Mouse (Mus musculus) kidney, adult 9 months (tissue): Measurements from ENCODE around the gene Pkp3.
"Not testable (repeated sequence)": the region's sequence is repeated elsewhere in the genome, so short reads cannot be mapped to it uniquely, and the experiment has no call there.

Source experiments
- DNase-seq: peaks from one replicate; pipeline ENCODE4 v3.0.0; 2022

The Pkp3 gene

DNA sequence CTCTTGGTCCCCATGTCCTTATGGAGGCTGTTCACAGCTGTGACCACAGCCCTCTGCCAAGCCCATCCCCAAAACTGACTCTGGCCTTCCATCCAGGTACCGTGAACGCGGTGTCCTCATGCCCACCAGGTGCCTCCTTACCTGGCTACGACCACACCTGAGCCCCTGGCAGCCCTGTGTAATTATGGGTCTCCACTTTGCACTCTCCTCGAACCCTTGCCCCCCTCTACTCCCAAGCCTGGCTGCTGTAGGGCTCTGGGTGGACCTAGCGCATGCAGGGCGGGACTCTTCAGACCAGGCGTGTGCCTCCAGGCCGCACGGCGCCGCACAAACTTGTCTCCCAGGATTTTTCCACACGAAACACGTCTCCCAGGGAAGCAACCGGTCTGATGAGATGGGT lies at the start of gene Pkp3:
TSS of gene Pkp3 (plus strand) at position 378 of the 400 bp plus-strand sequence.
- DNase-seq, result no peak

DNA sequence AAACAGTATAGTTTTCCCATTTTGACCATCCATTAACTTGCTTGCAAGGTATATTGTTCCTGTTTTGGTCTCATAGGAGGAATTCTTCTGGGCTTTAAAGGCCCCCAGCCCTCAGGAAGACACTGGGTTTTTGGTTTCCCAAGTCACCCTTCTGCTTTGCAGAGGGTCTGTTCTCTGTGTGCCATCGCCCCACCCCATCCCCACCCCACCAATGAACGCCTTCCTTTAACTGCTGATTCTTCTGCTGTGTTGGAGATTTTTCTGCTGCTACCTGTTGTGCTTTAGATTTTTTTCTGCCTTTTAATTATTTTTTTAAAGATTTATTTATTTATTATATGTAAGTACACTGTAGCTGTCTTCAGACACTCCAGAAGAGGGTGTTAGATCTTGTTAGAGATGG lies 49.2 kb upstream of the Pkp3 start, which contains the start of gene Gm17387:
TSS of gene Gm17387 (plus strand) at position 301 of the 400 bp plus-strand sequence.
- no peak for DNase-seq

DNA sequence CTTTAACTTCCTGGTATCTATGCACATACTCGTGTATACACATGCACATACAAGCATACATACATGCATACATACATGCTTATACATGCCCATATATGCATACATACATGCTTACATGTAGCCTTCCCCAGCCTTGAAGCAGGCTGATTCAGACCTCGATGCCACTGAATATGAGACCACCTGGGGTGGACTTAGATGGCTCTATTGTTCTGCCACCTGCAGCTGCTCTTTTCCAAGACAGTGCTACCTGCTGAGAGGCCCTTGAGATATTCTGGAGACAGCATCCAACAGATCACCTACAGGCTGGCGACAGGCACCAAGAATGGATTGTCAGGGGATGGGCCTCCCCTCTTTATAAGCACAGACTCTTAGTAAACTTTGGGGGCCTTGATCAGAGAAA lies 47.6 kb upstream of the Pkp3 start:
- no peak for DNase-seq

- no peak for DNase-seq
These were observed 45.4 kb upstream of the Pkp3 start for GRCm38 (mm10) chr7:141032458-141033167.

DNA sequence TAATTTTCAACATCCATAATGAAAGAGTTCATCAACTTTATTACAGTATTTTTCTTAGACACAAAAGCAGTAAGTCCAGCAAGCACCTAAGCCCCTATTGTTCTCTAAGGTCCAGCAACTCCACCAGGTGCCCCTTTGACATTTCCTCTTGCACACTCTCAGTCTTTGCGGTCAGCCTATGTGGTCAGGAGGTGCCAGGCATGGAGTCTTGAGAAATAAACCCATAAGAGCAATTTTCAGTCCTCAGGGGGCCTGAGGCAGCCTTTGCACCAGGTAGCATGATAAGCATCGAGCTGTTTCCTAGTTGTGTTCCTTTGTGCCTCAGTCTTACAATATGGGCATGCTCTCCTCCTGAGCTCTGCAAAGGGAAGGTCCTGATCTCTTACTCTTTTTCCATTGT lies 41.4 kb upstream of the Pkp3 start:
- not testable (repeated sequence) for DNase-seq

DNA sequence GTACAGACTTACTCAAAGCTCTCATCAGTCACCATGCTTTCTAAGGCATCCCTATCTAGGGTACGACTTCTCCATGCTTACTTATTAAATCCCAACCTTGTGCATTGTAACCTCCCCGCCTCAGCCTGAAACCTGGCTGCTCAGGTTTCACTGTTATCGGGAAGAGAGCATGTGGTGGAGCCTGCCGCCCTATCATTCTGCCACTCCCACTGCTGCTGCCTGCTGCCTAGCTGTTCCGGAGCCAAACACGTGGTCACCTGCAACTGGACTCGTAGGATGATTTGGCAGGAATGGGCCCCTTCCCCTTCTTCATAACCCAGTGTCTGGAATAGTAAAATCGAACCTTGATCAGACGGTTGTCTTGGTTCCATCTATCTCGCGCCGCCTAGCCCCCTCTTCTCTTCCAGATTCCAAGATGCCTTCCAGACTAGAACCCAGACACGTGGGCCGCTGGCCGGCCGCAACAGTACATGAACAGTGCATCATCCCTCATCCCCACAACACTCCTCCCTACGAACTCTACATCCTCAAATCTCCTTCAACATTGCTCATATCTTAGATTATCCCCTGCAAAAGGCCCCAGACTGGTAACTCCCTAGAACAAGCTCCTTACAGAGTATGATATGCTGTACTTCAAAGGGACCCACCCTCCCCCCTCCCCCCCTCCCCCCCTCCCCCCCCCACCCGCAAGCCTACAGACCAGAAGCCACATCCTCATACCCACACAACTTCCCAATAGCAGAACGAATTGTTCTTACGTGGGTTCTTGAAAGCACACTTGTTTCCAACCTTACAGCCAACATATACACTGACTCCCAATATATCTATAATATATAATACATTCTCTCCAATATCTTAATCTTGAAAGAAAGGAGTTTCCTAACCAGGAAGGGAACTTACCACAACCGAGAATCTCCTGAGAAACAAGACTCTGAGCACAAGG lies 39.7 kb upstream of the Pkp3 start:
- DNase-seq, result no peak

DNA sequence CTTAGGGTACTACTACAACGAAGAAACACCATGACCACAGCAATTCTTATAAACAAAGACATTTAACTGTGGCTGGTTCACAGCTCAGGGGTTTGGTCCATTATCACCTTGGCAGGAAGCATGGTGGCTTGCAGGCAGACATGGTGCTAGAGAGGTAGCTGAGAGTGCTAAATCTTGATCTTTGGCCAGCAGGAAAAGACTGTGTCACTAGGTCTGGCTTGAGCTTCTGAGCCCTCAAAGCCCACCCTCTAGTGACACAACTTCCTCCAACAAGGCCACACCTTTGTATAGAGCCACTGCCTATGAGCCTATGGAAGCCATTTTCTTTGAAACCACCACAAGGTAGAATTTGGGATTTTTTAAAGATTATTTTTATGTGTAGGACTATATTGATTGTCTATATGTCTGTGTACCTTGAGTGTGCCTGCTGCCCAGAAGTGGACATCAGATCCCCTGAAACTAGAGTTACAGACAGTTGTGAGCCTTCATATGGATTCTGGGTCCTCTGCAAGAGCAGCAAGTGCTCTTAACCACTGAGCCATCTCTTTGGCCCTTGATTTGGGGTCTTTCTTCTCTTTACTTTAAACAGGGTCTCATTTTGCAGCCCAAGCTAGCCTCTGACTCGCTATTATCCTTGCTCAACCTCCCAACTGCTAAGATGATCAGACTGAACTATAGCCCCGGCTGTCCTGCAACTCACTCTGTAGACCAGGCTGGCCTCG lies 38.5 kb upstream of the Pkp3 start:
- no peak for DNase-seq

DNA sequence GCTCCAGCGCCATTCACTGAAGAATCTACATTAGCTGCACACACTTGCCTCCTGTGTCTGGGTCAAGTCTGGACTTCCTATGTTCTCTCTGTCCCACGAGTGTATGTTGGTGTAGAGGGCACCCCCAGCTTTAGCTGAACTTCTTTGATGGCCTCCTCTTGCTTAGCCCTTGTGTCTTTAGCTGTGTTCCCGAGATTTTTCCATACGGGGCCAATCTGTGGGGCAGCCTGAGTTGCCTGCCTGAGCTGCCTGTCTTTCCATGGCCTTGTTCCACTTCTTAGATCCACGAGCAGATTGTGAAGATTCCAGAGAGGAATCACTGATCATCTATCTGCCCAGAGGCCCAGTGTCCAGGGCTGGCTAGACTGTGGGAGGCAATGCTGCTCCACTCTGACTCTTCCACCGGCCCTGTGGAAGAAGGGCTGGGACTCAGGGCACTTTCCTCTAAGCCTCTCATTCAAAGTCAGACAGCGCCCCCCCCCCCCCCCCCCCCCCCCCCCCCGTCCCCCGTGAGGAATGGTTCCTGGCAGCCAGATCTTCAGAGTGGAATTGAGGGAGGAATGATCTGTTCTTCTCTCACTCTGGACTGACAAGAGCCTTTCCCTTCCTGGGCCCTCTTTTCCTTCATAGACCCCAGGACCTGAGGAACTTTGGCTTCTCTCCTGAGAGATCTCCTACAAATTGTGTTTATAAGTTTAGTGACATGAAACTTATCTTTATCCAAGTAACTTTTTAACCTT lies 37.0 kb upstream of the Pkp3 start:
- DNase-seq, result no peak

GRCm38 (mm10) chr7:141041661-141042060 lies 36.4 kb upstream of the Pkp3 start:
- peak; percentile 73 for DNase-seq

GRCm38 (mm10) chr7:141042539-141042938 lies 35.5 kb upstream of the Pkp3 start:
- no peak for DNase-seq

GRCm38 (mm10) chr7:141046931-141047580 lies 31.0 kb upstream of the Pkp3 start:
- DNase-seq, result peak; percentile 43

- DNase-seq, result peak; percentile 77
These were observed 30.3 kb upstream of the Pkp3 start for GRCm38 (mm10) chr7:141047581-141048225.

DNA sequence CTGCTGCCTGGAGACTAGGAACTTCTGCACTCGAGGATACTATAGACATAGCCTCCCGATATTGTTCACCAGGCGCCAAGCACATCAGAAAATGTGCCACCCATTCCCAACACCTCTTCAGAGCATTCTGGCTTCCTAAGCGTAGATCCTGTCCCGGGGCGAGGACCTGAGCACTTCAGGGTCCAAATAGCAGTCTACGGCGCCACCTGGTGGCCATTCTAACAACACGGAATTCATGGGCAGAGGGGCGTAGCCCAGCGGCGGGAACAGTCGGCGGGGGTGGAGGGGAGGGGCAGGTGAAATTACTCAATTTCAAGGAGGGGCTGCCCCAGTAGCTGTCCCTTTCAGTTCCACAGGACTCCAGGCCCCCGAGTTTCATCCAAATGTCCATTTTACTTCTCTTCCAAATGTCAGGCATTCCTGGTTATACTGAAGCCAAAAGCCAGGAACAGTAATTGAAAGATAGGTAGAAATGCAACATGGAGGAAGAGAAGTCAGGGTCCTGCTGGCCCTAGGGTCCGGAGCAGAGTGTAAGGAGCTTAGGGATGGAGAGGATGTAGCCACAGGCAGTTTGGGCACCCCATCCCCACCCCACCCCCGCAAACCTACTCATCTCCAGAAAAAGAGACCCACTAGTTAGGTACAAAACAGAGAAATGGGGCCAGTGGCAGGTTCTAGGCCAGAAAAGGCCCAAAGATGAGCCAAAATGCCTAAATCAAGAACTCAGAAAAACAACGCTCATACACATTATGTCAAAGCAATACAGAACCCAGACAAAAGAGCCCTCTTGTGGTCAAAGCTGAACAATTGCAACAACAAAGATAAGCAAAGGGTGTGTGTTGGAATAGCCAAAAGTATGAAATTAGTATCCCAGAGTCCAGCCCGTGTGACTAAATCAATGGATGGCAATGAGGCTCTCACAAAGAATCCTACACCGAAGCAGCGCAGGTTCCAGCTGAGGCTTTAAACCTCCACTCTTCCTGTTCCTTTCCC lies 29.5 kb upstream of the Pkp3 start:
- peak; percentile 94 for DNase-seq

GRCm38 (mm10) chr7:141049326-141049725 lies 28.7 kb upstream of the Pkp3 start:
- DNase-seq, result no peak

DNA sequence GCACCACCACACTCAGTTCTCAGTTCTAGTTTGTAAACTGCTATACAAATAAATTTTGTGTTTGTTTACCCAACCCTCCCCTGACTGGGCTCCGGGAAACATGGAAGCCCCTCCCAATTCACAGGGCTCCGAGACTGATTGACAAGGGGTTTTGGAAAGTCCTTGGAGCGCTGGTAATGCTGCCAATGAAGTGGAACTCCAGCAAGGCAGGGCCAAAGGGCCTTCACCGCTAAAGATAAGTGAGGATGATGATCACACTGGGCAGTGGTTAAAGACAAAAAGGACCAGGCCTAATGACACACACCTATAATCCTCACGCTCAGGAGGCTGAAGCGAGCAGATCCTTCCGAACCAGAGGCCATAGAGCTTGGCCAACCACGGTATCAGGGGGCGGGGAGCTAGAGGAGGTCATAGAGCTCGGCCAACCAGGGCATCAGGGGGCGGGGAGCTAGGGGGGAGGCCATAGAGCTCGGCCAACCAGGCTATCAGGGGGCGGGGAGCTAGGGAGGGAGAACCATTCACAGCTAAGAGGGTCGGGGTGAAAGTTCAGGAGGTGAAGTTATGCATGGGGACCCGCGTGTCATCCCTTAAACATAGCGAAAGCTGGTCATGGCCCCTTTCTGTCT lies 26.8 kb upstream of the Pkp3 start:
- DNase-seq, result no peak

GRCm38 (mm10) chr7:141052016-141052415 lies 26.0 kb upstream of the Pkp3 start:
- peak; percentile 69 for DNase-seq

- DNase-seq, result peak; percentile 49
These were observed 25.6 kb upstream of the Pkp3 start for GRCm38 (mm10) chr7:141052421-141052820.

DNA sequence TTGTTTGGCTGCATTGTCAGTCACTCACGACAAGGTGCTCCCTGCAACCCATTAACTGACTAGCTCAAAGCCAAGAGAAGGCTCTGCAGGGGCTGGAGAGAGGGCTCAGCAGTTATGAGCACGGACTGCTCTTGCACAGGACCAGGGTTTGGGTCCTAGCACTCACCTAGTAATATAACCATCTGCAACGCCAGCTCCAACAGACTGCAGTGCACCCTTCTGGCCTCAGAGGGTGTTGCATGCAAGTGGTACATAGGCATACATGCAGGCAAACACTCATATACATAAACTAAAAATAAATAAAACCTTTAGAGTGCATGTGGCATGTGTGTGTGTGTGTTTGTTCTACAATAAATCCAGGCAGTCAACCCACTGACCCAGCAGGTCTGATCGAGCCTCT lies 22.2 kb upstream of the Pkp3 start:
- no peak for DNase-seq

GRCm38 (mm10) chr7:141056976-141057375 lies 21.0 kb upstream of the Pkp3 start:
- DNase-seq, result no peak

DNA sequence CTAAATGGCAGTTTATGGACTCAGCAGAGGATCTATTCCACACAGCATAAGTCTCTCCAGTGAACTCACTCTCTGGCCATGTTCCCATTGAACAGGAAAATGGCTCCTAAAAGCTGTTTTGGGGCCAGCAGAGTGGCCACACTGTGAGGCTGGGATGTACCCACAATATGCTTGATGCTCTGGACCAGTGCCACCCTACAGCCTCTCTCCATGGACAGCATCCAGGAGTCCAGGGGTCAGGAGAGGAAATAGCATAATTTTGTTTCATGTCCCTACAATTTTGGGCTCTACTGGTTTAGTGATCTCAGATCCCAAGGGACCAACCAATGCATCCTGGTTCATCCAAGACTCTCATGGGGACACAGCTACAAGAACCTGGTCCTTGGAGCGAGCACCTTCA lies 20.5 kb upstream of the Pkp3 start:
- DNase-seq, result peak; percentile 52
